19 mouse cellular contexts compared by ENCODE assay signal in the genomic region with DNA sequence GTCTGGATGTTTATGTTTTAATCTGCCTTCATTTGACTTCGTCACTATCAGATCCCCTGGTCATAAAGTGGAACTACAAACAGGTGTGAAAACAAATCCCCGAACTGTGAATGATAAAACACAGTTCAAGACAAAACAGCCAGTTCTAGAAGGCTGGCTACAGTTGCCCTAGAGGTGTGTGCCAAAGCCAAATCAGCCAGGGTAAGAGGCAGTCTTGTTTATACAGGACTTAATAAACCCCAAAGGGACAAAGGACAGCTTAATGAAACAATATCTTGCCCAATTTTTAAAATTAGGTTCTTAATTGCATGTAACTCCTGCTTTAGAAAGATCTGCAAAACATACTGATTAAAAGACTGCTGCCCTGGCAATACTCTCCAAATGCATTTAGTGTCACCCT. TPM values are rescaled to one million over a fixed set of nuclear protein-coding genes. Genes with fewer than 3 reads are reported as not detected.
DNase-seq lines count a peak whose midpoint lies in the region; ATAC-seq lines count a peak whose summit lies in the region.
"Had no signal": no experiment of that assay in that cellular context is flagged by ENCODE, and none has a peak within 500 bp of the region (broad histone marks: within the 10 kb centered on the region; RNA-seq: fewer than 3 reads in every experiment).

No protein-coding gene starts in this region.

- H3K4me2 ChIP-seq in embryonic facial prominence, embryonic 14.5 days (ENCODE audit: low read depth, low read length), result no peak overlapping the region
- no peak overlapping the region for H3K4me2 ChIP-seq in embryonic facial prominence, embryonic 15.5 days (replicated peaks)

- H3K27me3 ChIP-seq in embryonic facial prominence, embryonic 14.5 days (replicated peaks; ENCODE audit: control insufficient read depth, insufficient read depth, low read length), result no peaks in the 10 kb centered on the region
- no peaks in the 10 kb centered on the region for H3K27me3 ChIP-seq in embryonic facial prominence, embryonic 10.5 days (replicated peaks; ENCODE audit: low read depth, poor library complexity, severe bottlenecking)
- H3K27me3 ChIP-seq in embryonic facial prominence, embryonic 15.5 days, result no peaks in the 10 kb centered on the region
- H3K27me3 ChIP-seq: CH12.LX had no signal

- no peak overlapping the region for H3K4me3 ChIP-seq in embryonic facial prominence, embryonic 14.5 days (ENCODE audit: low read depth, low read length)
- no peak overlapping the region for H3K4me3 ChIP-seq in embryonic facial prominence, embryonic 10.5 days
- H3K4me3 ChIP-seq in embryonic facial prominence, embryonic 15.5 days (replicated peaks), result no peak overlapping the region

- H3K27ac ChIP-seq in embryonic facial prominence, embryonic 14.5 days (replicated peaks; ENCODE audit: low read depth, low read length), result no peak overlapping the region
- no peak overlapping the region for H3K27ac ChIP-seq in embryonic facial prominence, embryonic 10.5 days (replicated peaks)
- no peak overlapping the region for H3K27ac ChIP-seq in embryonic facial prominence, embryonic 15.5 days (replicated peaks)

- no peaks in the 10 kb centered on the region for H3K36me3 ChIP-seq in embryonic facial prominence, embryonic 14.5 days (ENCODE audit: control insufficient read depth, insufficient read depth, low read length)
- H3K36me3 ChIP-seq in embryonic facial prominence, embryonic 10.5 days (replicated peaks), result no peaks in the 10 kb centered on the region
- no peaks in the 10 kb centered on the region for H3K36me3 ChIP-seq in embryonic facial prominence, embryonic 15.5 days
- H3K36me3 ChIP-seq: G1E had no signal

- WGBS in embryonic facial prominence, embryonic 14.5 days, result 56% methylated on average over 2 of the region's 2 CpGs
- WGBS in embryonic facial prominence, embryonic 10.5 days, result 50% methylated on average over 2 of the region's 2 CpGs
- 53% methylated on average over 2 of the region's 2 CpGs for WGBS in embryonic facial prominence, embryonic 15.5 days

- no peak for DNase-seq in embryonic facial prominence, embryonic 14.5 days (ENCODE audit: low spot score)
- DNase-seq in embryonic facial prominence, embryonic 10.5 days (ENCODE audit: low spot score), result no peak
- DNase-seq in heart, adult 18-20 months, result no peak
- DNase-seq: adrenal gland, adult 2 months; adrenal gland, adult 8-10 months; adrenal gland, postnatal 10 days; adrenal gland, postnatal 14 days; adrenal gland, postnatal 25 days; adrenal gland, postnatal 36 days; B cell, adult 2 months; cerebellum, adult 11 months; cerebellum, adult 11-12 months; cerebellum, adult 18-20 months had no signal

- peak; percentile 53; the same call in 1 of the 2 replicates for ATAC-seq in embryonic facial prominence, embryonic 14.5 days (ENCODE audit: low read depth)
- peak; percentile 51; the same call in 1 of the 2 replicates for ATAC-seq in embryonic facial prominence, embryonic 15.5 days (ENCODE audit: insufficient number of reproducible peaks, low FRiP score, low TSS enrichment, low read depth)
- ATAC-seq: activated CD4-positive, CD25-positive, alpha-beta regulatory T cell, adult 4 months; CD4-positive, CD25-positive, alpha-beta regulatory T cell, adult 4 months; Patski had no signal

- no peak overlapping the region for H3K9ac ChIP-seq in embryonic facial prominence, embryonic 14.5 days (ENCODE audit: low read depth, low read length)
- no peak overlapping the region for H3K9ac ChIP-seq in embryonic facial prominence, embryonic 15.5 days

- no peaks in the 10 kb centered on the region for H3K9me3 ChIP-seq in embryonic facial prominence, embryonic 14.5 days (ENCODE audit: control insufficient read depth, low read length)
- no peaks in the 10 kb centered on the region for H3K9me3 ChIP-seq in embryonic facial prominence, embryonic 10.5 days
- H3K9me3 ChIP-seq in embryonic facial prominence, embryonic 15.5 days (replicated peaks), result no peaks in the 10 kb centered on the region
- H3K9me3 ChIP-seq: G1E had no signal

- H3K4me1 ChIP-seq in embryonic facial prominence, embryonic 14.5 days (ENCODE audit: control insufficient read depth, insufficient read depth, low read length), result no peaks in the 10 kb centered on the region
- no peaks in the 10 kb centered on the region for H3K4me1 ChIP-seq in embryonic facial prominence, embryonic 10.5 days
- no peaks in the 10 kb centered on the region for H3K4me1 ChIP-seq in embryonic facial prominence, embryonic 15.5 days

RNA-seq across cellular contexts. Expression of gene Ppp3r1, which starts 32.6 kb away (rescaled TPM):
- 97.7 and 104 TPM in 2 replicates for polyA plus RNA-seq in embryonic facial prominence, embryonic 14.5 days (2014; fragmentation: Nextera tagmentation; extraction: Ambion mirVana)
- polyA plus RNA-seq in embryonic facial prominence, embryonic 10.5 days (2016; fragmentation: Nextera tagmentation; extraction: Ambion mirVana), result 75.6 and 77.3 TPM in 2 replicates
- 99.4 and 100 TPM in 2 replicates for polyA plus RNA-seq in embryonic facial prominence, embryonic 15.5 days (2015; fragmentation: Nextera tagmentation; extraction: Ambion mirVana)
- total RNA-seq in heart, adult 18-20 months (2021), result 10 to 100 TPM; 65.7 to 66.1 TPM

RNA-seq across cellular contexts. Expression of gene Wdr92, which starts 55.5 kb away (rescaled TPM):
- polyA plus RNA-seq in embryonic facial prominence, embryonic 14.5 days (2014; fragmentation: Nextera tagmentation; extraction: Ambion mirVana), result 23.6 and 24.3 TPM in 2 replicates
- 29.5 and 30.1 TPM in 2 replicates for polyA plus RNA-seq in embryonic facial prominence, embryonic 10.5 days (2016; fragmentation: Nextera tagmentation; extraction: Ambion mirVana)
- polyA plus RNA-seq in embryonic facial prominence, embryonic 15.5 days (2015; fragmentation: Nextera tagmentation; extraction: Ambion mirVana), result 27.3 and 27.7 TPM in 2 replicates
- total RNA-seq in heart, adult 18-20 months (2021), result 10 to 100 TPM; 11.1 to 11.7 TPM
